Mouse (Mus musculus): Measurements from ENCODE around the gene Nek8. TPM values are rescaled to one million over a fixed set of nuclear protein-coding genes. Genes with fewer than 3 reads are reported as not detected.
"Not testable (repeated sequence)": the region's sequence is repeated elsewhere in the genome, so short reads cannot be mapped to it uniquely, and the experiment has no call there.

Nek8 gene
- total and polyA plus RNA-seq, 2 experiments from 2014 or later, result 4.5 to 7.1 TPM

- Histone ChIP-seq H3K27ac (ENCODE audit: low read depth, low read length) (no peak overlapping the region), H3K9ac (replicated peaks; ENCODE audit: low read length, poor library complexity, severe bottlenecking) (no peak overlapping the region), H3K36me3 (ENCODE audit: insufficient read depth, low read length) (0 out of 2 replicates have a peak, but pooled peaks cover 3% of the 10 kb centered on the region), H3K9me3 (ENCODE audit: low read length) (no peaks in the 10 kb centered on the region), H3K4me1 (ENCODE audit: insufficient read depth, low read length) (no peaks in the 10 kb centered on the region), H3K4me2 (ENCODE audit: low read depth, low read length, poor library complexity, severe bottlenecking) (no peak overlapping the region), H3K27me3 (ENCODE audit: insufficient read depth, low read length) (no peaks in the 10 kb centered on the region), H3K4me3 (ENCODE audit: low read depth, low read length) (no peak overlapping the region)
- TF ChIP-seq CTCF (IDR thresholded peaks at IDR 0.05), result no peak
- no peak for DNase-seq (ENCODE audit: low spot score)
- no peak for ATAC-seq (ENCODE audit: low FRiP score)
- WGBS, result 94% methylated on average over 1 of the region's 1 CpGs
Observed at GRCm38 (mm10) chr11:78136132-78136531, 40.3 kb downstream of the Nek8 start.

GRCm38 (mm10) chr11:78135314-78135713, 41.2 kb downstream of the Nek8 start:
- not testable (repeated sequence) for H3K36me3 ChIP-seq (ENCODE audit: insufficient read depth, low read length); H3K27me3 ChIP-seq (ENCODE audit: insufficient read depth, low read length); ATAC-seq (ENCODE audit: low FRiP score); H3K4me3 ChIP-seq (ENCODE audit: low read depth, low read length); DNase-seq (ENCODE audit: low spot score); H3K4me1 ChIP-seq (ENCODE audit: insufficient read depth, low read length); H3K9me3 ChIP-seq (ENCODE audit: low read length); H3K27ac ChIP-seq (ENCODE audit: low read depth, low read length); H3K9ac ChIP-seq (replicated peaks; ENCODE audit: low read length, poor library complexity, severe bottlenecking); H3K4me2 ChIP-seq (ENCODE audit: low read depth, low read length, poor library complexity, severe bottlenecking)
- WGBS, result 94% methylated on average over 7 of the region's 7 CpGs

GRCm38 (mm10) chr11:78134344-78134743, 42.1 kb downstream of the Nek8 start:
- Histone ChIP-seq H3K9me3 (ENCODE audit: low read length) (no peaks in the 10 kb centered on the region), H3K4me1 (ENCODE audit: insufficient read depth, low read length) (no peaks in the 10 kb centered on the region), H3K4me2 (ENCODE audit: low read depth, low read length, poor library complexity, severe bottlenecking) (no peak overlapping the region), H3K9ac (replicated peaks; ENCODE audit: low read length, poor library complexity, severe bottlenecking) (no peak overlapping the region), H3K27me3 (ENCODE audit: insufficient read depth, low read length) (no peaks in the 10 kb centered on the region), H3K4me3 (ENCODE audit: low read depth, low read length) (no peak overlapping the region), H3K27ac (ENCODE audit: low read depth, low read length) (no peak overlapping the region), H3K36me3 (ENCODE audit: insufficient read depth, low read length) (0 out of 2 replicates have a peak, but pooled peaks cover 3% of the 10 kb centered on the region)
- TF ChIP-seq CTCF (IDR thresholded peaks at IDR 0.05), result no peak
- WGBS, result 92% methylated on average over 3 of the region's 3 CpGs
- ATAC-seq (ENCODE audit: low FRiP score) (no peak), DNase-seq (ENCODE audit: low spot score) (no peak)

GRCm38 (mm10) chr11:78133915-78134314, 42.6 kb downstream of the Nek8 start:
- H3K9ac ChIP-seq (replicated peaks; ENCODE audit: low read length, poor library complexity, severe bottlenecking), result no peak overlapping the region
- no peak overlapping the region for H3K4me2 ChIP-seq (ENCODE audit: low read depth, low read length, poor library complexity, severe bottlenecking)
- no peaks in the 10 kb centered on the region for H3K27me3 ChIP-seq (ENCODE audit: insufficient read depth, low read length)
- 0 out of 2 replicates have a peak, but pooled peaks cover 3% of the 10 kb centered on the region for H3K36me3 ChIP-seq (ENCODE audit: insufficient read depth, low read length)
- H3K4me1 ChIP-seq (ENCODE audit: insufficient read depth, low read length), result no peaks in the 10 kb centered on the region
- H3K4me3 ChIP-seq (ENCODE audit: low read depth, low read length), result no peak overlapping the region
- ATAC-seq (ENCODE audit: low FRiP score) (no peak), DNase-seq (ENCODE audit: low spot score) (no peak)
- TF ChIP-seq CTCF (IDR thresholded peaks at IDR 0.05), result no peak
- no peaks in the 10 kb centered on the region for H3K9me3 ChIP-seq (ENCODE audit: low read length)
- H3K27ac ChIP-seq (ENCODE audit: low read depth, low read length), result no peak overlapping the region
- 92% methylated on average over 6 of the region's 6 CpGs for WGBS

- 79% methylated on average over 8 of the region's 8 CpGs for WGBS
- ATAC-seq (ENCODE audit: low FRiP score) (no peak), DNase-seq (ENCODE audit: low spot score) (peak; percentile 40)
- Histone ChIP-seq H3K9me3 (ENCODE audit: low read length) (no peaks in the 10 kb centered on the region), H3K4me3 (ENCODE audit: low read depth, low read length) (no peak overlapping the region), H3K4me2 (ENCODE audit: low read depth, low read length, poor library complexity, severe bottlenecking) (no peak overlapping the region), H3K9ac (replicated peaks; ENCODE audit: low read length, poor library complexity, severe bottlenecking) (no peak overlapping the region), H3K36me3 (ENCODE audit: insufficient read depth, low read length) (0 out of 2 replicates have a peak, but pooled peaks cover 3% of the 10 kb centered on the region), H3K27me3 (ENCODE audit: insufficient read depth, low read length) (no peaks in the 10 kb centered on the region), H3K27ac (ENCODE audit: low read depth, low read length) (no peak overlapping the region), H3K4me1 (ENCODE audit: insufficient read depth, low read length) (no peaks in the 10 kb centered on the region)
- no peak for TF ChIP-seq CTCF (IDR thresholded peaks at IDR 0.05)
Observed at GRCm38 (mm10) chr11:78129458-78129857, 47.0 kb downstream of the Nek8 start.

GRCm38 (mm10) chr11:78126739-78127138, 49.7 kb downstream of the Nek8 start:
- DNase-seq (ENCODE audit: low spot score) (no peak), ATAC-seq (ENCODE audit: low FRiP score) (no peak)
- Histone ChIP-seq H3K27ac (ENCODE audit: low read depth, low read length) (no peak overlapping the region), H3K9me3 (ENCODE audit: low read length) (no peaks in the 10 kb centered on the region), H3K4me1 (ENCODE audit: insufficient read depth, low read length) (no peaks in the 10 kb centered on the region), H3K4me2 (ENCODE audit: low read depth, low read length, poor library complexity, severe bottlenecking) (no peak overlapping the region), H3K27me3 (ENCODE audit: insufficient read depth, low read length) (no peaks in the 10 kb centered on the region), H3K9ac (replicated peaks; ENCODE audit: low read length, poor library complexity, severe bottlenecking) (no peak overlapping the region), H3K36me3 (ENCODE audit: insufficient read depth, low read length) (0 out of 2 replicates have a peak, but pooled peaks cover 3% of the 10 kb centered on the region), H3K4me3 (ENCODE audit: low read depth, low read length) (no peak overlapping the region)
- no peak for TF ChIP-seq CTCF (IDR thresholded peaks at IDR 0.05)
- 89% methylated on average over 4 of the region's 4 CpGs for WGBS

Data from midbrain, postnatal 0 days (tissue).